Mouse (Mus musculus) thymus, adult 18-20 months (tissue): ENCODE measurements around the gene Zfp938.

Experiments used
- DNase-seq, 2 experiments: peaks; one replicate each; pipeline ENCODE4 v3.0.0; 2022; ENCODE audit warnings: mixed read lengths in 2 of 2

Zfp938 gene

GRCm38 (mm10) chr10:82240742-82241400, at the start of gene Zfp938:
Gene Zfp938 (minus strand): TSS chr10:82241280.
- DNase-seq: peak; percentile 25 to 61

- DNase-seq: no peak
Observed at GRCm38 (mm10) chr10:82257331-82257730, 16.3 kb upstream of the Zfp938 start.

- no peak for DNase-seq
Observed at GRCm38 (mm10) chr10:82245021-82245420, 3.9 kb upstream of the Zfp938 start.

- DNase-seq: no peak
Observed at GRCm38 (mm10) chr10:82241401-82241788, 315 bp upstream of the Zfp938 start.

- DNase-seq: peak; percentile 24 to 29
Observed at GRCm38 (mm10) chr10:82178257-82179064, 62.6 kb downstream of the Zfp938 start.
